Mouse (Mus musculus) B cell, adult 2 months (primary cell): ENCODE data around the gene Hmgcs1.

ENCODE experiments used
- DNase-seq, 2 experiments: peaks; one replicate each; pipeline ENCODE4 v3.0.0; 2022

The Hmgcs1 gene

GRCm38 (mm10) chr13:119755141-119755547 lies 65.0 kb downstream of the Hmgcs1 start:
- DNase-seq: peak in 1 of 2 experiments; percentile 32

- peak; percentile 27 to 37 for DNase-seq
These were observed 65.7 kb downstream of the Hmgcs1 start, which contains the start of gene Nim1k for GRCm38 (mm10) chr13:119755681-119756471. TSS of gene Nim1k (minus strand) at chr13:119755882.

GRCm38 (mm10) chr13:119756831-119757230 lies 66.7 kb downstream of the Hmgcs1 start:
- DNase-seq: no peak
